ENCODE assay signal across 20 mouse cellular contexts in genomic region chr11:98050940-98051339, GRCm38 (mm10). TPM values are rescaled to one million over a fixed set of nuclear protein-coding genes. Genes with fewer than 3 reads are reported as not detected.
DNase-seq lines count a peak whose midpoint lies in the region; ATAC-seq and TF ChIP-seq lines count a peak whose summit lies in the region.
"Had no signal": no experiment of that assay in that cellular context is flagged by ENCODE, and none has a peak within 500 bp of the region (broad histone marks: within the 10 kb centered on the region; RNA-seq: fewer than 3 reads in every experiment).

No protein-coding gene starts in this region.

- WGBS in heart, embryonic 14.5 days, result 29% methylated on average over 2 of the region's 2 CpGs
- 17% methylated on average over 2 of the region's 2 CpGs for WGBS in neural tube, embryonic 14.5 days

- H3K27ac ChIP-seq in heart, embryonic 14.5 days (replicated peaks in 1 of 2; ENCODE audit: control insufficient read depth in 1 of 2, insufficient read depth in 1 of 2, low read depth in 2 of 2, low read length in 2 of 2), result no peak overlapping the region
- no peak overlapping the region for H3K27ac ChIP-seq in cortical plate, adult 2 months (ENCODE audit: insufficient read depth, low read length)
- no peak overlapping the region for H3K27ac ChIP-seq in neural tube, embryonic 14.5 days (ENCODE audit: low read depth, low read length)
- H3K27ac ChIP-seq: hindbrain, postnatal 0 days; layer of hippocampus, adult 2 months; midbrain, embryonic 13.5 days had no signal

- TF ChIP-seq CTCF in E14TG2a.4 (conservative IDR thresholded peaks at IDR 0.05; ENCODE audit: low read length), result no peak
- TF ChIP-seq CTCF in cortical plate, adult 2 months (IDR thresholded peaks at IDR 0.05; ENCODE audit: extremely low read depth, insufficient read depth, low read length), result no peak

- peaks cover 45% of the 10 kb centered on the region for H3K27me3 ChIP-seq in heart, embryonic 14.5 days (ENCODE audit: control insufficient read depth, insufficient read depth, low read length)
- H3K27me3 ChIP-seq in E14TG2a.4 (ENCODE audit: insufficient read depth, low read length), result peaks cover 23% of the 10 kb centered on the region
- H3K27me3 ChIP-seq in neural tube, embryonic 14.5 days (ENCODE audit: control insufficient read depth, insufficient read depth, low read length), result 0 out of 2 replicates have a peak, but pooled peaks cover 7% of the 10 kb centered on the region

- no peak overlapping the region for H3K4me3 ChIP-seq in heart, embryonic 14.5 days (ENCODE audit: control insufficient read depth in 1 of 2, insufficient read depth in 1 of 2, low read depth in 1 of 2, low read length in 2 of 2)
- peak overlapping the region; percentile 85 for H3K4me3 ChIP-seq in E14TG2a.4 (replicated peaks; ENCODE audit: low read length)
- 0 out of 2 replicates have a peak overlapping the region, but pooled peaks have one; percentile 41 for H3K4me3 ChIP-seq in cortical plate, adult 2 months (ENCODE audit: insufficient read depth, low read length)
- no peak overlapping the region for H3K4me3 ChIP-seq in neural tube, embryonic 14.5 days (ENCODE audit: low read depth, low read length)

- H3K9ac ChIP-seq in heart, embryonic 14.5 days (ENCODE audit: low read length), result no peak overlapping the region
- H3K9ac ChIP-seq in neural tube, embryonic 14.5 days (replicated peaks; ENCODE audit: low read depth, low read length), result no peak overlapping the region
- H3K9ac ChIP-seq: midbrain, embryonic 13.5 days had no signal

- ATAC-seq in heart, embryonic 14.5 days (ENCODE audit: insufficient number of reproducible peaks, insufficient read depth, low FRiP score, low read depth), result no peak
- ATAC-seq in neural tube, embryonic 14.5 days (ENCODE audit: low read depth), result no peak
- ATAC-seq in inflammation-experienced regulatory T-cells, adult 6 months, result no peak
- ATAC-seq: hindbrain, postnatal 0 days; lung, postnatal 0 days; midbrain, embryonic 13.5 days; Patski had no signal

- H3K9me3 ChIP-seq in heart, embryonic 14.5 days (ENCODE audit: control insufficient read depth, low read length), result no peaks in the 10 kb centered on the region
- no peaks in the 10 kb centered on the region for H3K9me3 ChIP-seq in E14TG2a.4 (ENCODE audit: low read length)
- no peaks in the 10 kb centered on the region for H3K9me3 ChIP-seq in neural tube, embryonic 14.5 days (ENCODE audit: control insufficient read depth, low read length)
- H3K9me3 ChIP-seq: midbrain, embryonic 13.5 days had no signal

- no peak for DNase-seq in heart, adult 11 months
- no peak for DNase-seq in spleen, adult 18-20 months
- DNase-seq: adrenal gland, adult 8-10 months; cerebellum, postnatal 14 days; kidney, adult 18-20 months; kidney, postnatal 10 days; layer of hippocampus, postnatal 36 days; left cerebral cortex, postnatal 4 days; liver; thymus, adult 18-20 months had no signal

- H3K36me3 ChIP-seq in heart, embryonic 14.5 days (ENCODE audit: control insufficient read depth, insufficient read depth, low read length), result no peaks in the 10 kb centered on the region
- peaks cover 13% of the 10 kb centered on the region; the same call in 1 of the 2 replicates for H3K36me3 ChIP-seq in E14TG2a.4 (ENCODE audit: insufficient read depth, low read length)
- no peaks in the 10 kb centered on the region for H3K36me3 ChIP-seq in neural tube, embryonic 14.5 days (ENCODE audit: control insufficient read depth, insufficient read depth, low read length)
- H3K36me3 ChIP-seq: midbrain, embryonic 13.5 days had no signal

- H3K4me2 ChIP-seq in heart, embryonic 14.5 days (ENCODE audit: low read length), result 0 out of 2 replicates have a peak overlapping the region, but pooled peaks have one; percentile 84
- H3K4me2 ChIP-seq in neural tube, embryonic 14.5 days (ENCODE audit: low read depth, low read length), result peak overlapping the region; percentile 66; the same call in 1 of the 2 replicates

- peaks cover 7 to 27% of the 10 kb centered on the region in 2 experiments for H3K4me1 ChIP-seq in heart, embryonic 14.5 days (ENCODE audit: control insufficient read depth in 2 of 2, insufficient read depth in 2 of 2, low read length in 2 of 2)
- H3K4me1 ChIP-seq in E14TG2a.4 (replicated peaks; ENCODE audit: low read depth, low read length), result peaks cover 74% of the 10 kb centered on the region
- H3K4me1 ChIP-seq in cortical plate, adult 2 months (ENCODE audit: control insufficient read depth, insufficient read depth, low read length), result peaks cover 5% of the 10 kb centered on the region
- peaks cover 2% of the 10 kb centered on the region; the same call in 1 of the 2 replicates for H3K4me1 ChIP-seq in neural tube, embryonic 14.5 days (ENCODE audit: control insufficient read depth, insufficient read depth, low read length)

- TF ChIP-seq POLR2A in cortical plate, adult 2 months (IDR thresholded peaks at IDR 0.05; ENCODE audit: extremely low read depth, insufficient read depth, low read length), result no peak

RNA-seq across cellular contexts. Expression of gene Stac2, which starts 2.3 kb away (rescaled TPM):
- 0.59 and 0.78 TPM in 2 replicates for polyA plus RNA-seq in heart, embryonic 14.5 days (2014; fragmentation: Nextera tagmentation; extraction: Ambion mirVana)
- polyA plus RNA-seq in cortical plate, adult 2 months (2012; rRNA removed), result 49.7 and 51.6 TPM in 2 replicates
- 16.0 and 18.1 TPM in 2 replicates for polyA plus RNA-seq in neural tube, embryonic 14.5 days (2014; fragmentation: Nextera tagmentation; extraction: Ambion mirVana)
- polyA plus RNA-seq in inflammation-experienced regulatory T-cells, adult 6 months (2017; shearing (Covaris generic)), result under 1 TPM in 1 of 3 experiments, not detected in 2; 0.23 TPM

RNA-seq across cellular contexts. Expression of gene Rpl19, which starts 24.4 kb away (rescaled TPM):
- polyA plus RNA-seq in heart, embryonic 14.5 days (2014; fragmentation: Nextera tagmentation; extraction: Ambion mirVana), result 721 and 767 TPM in 2 replicates
- 880 and 901 TPM in 2 replicates for polyA plus RNA-seq in cortical plate, adult 2 months (2012; rRNA removed)
- 656 and 678 TPM in 2 replicates for polyA plus RNA-seq in neural tube, embryonic 14.5 days (2014; fragmentation: Nextera tagmentation; extraction: Ambion mirVana)
- polyA plus RNA-seq in inflammation-experienced regulatory T-cells, adult 6 months (2017; shearing (Covaris generic)), result 1,000 to 10,000 TPM; 2,465 to 4,071 (median 3,234) TPM

RNA-seq across cellular contexts. Expression of gene Cacnb1, which starts 28.1 kb away (rescaled TPM):
- polyA plus RNA-seq in heart, embryonic 14.5 days (2014; fragmentation: Nextera tagmentation; extraction: Ambion mirVana), result 7.1 and 7.9 TPM in 2 replicates
- 114 and 117 TPM in 2 replicates for polyA plus RNA-seq in cortical plate, adult 2 months (2012; rRNA removed)
- 32.4 and 37.1 TPM in 2 replicates for polyA plus RNA-seq in neural tube, embryonic 14.5 days (2014; fragmentation: Nextera tagmentation; extraction: Ambion mirVana)
- 1 to 10 TPM; 1.5 to 2.7 (median 2.4) TPM for polyA plus RNA-seq in inflammation-experienced regulatory T-cells, adult 6 months (2017; shearing (Covaris generic))

RNA-seq across cellular contexts. Expression of gene Arl5c, which starts 55.0 kb away (rescaled TPM):
- 3.2 and 4.0 TPM in 2 replicates for polyA plus RNA-seq in heart, embryonic 14.5 days (2014; fragmentation: Nextera tagmentation; extraction: Ambion mirVana)
- polyA plus RNA-seq in cortical plate, adult 2 months (2012; rRNA removed), result 2.2 and 2.6 TPM in 2 replicates
- polyA plus RNA-seq in neural tube, embryonic 14.5 days (2014; fragmentation: Nextera tagmentation; extraction: Ambion mirVana), result 6.1 and 11.0 TPM in 2 replicates
- 10 to 100 TPM; 43.8 to 60.5 (median 53.2) TPM for polyA plus RNA-seq in inflammation-experienced regulatory T-cells, adult 6 months (2017; shearing (Covaris generic))

Comparison
In these comparisons a context has a peak if more than half of its experiments do, and no peak if none do; other contexts are left out.
1. H3K4me3 ChIP-seq: peak in E14TG2a.4 (single experiment) and cortical plate, adult 2 months (single experiment); none in heart, embryonic 14.5 days (0 of 2) and neural tube, embryonic 14.5 days (single experiment).